Mouse (Mus musculus): ENCODE measurements around the gene Bclaf3.
A peak's percentile ranks its signal among the peaks of the same experiment; 100 is the strongest.

The Bclaf3 gene

GRCm38 (mm10) chrX:159627588-159628566 is 101.4 kb downstream of the Bclaf3 start:
- peak; percentile 2 for DNase-seq

GRCm38 (mm10) chrX:159628629-159629028 is 102.1 kb downstream of the Bclaf3 start:
- no peak for DNase-seq

DNA sequence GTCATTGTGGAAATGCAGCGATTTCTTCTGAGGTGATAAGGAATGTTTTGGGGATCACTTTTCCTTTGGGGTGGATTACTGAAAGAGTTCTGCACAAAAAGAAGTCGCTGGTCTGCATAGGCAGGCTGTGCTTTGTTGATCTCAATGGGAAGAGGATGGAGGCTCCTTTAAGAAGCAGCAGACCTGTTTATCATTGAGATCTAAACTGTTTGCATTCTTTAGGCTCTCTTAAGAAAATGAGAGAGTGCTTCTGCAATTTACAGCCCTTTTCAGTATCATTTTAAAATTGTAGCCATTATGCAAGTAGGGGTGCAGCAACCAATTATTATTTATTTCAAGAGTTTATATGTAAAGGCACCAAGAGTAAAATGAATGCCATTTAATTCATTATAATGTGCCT is 102.7 kb downstream of the Bclaf3 start:
- no peak for DNase-seq

DNA sequence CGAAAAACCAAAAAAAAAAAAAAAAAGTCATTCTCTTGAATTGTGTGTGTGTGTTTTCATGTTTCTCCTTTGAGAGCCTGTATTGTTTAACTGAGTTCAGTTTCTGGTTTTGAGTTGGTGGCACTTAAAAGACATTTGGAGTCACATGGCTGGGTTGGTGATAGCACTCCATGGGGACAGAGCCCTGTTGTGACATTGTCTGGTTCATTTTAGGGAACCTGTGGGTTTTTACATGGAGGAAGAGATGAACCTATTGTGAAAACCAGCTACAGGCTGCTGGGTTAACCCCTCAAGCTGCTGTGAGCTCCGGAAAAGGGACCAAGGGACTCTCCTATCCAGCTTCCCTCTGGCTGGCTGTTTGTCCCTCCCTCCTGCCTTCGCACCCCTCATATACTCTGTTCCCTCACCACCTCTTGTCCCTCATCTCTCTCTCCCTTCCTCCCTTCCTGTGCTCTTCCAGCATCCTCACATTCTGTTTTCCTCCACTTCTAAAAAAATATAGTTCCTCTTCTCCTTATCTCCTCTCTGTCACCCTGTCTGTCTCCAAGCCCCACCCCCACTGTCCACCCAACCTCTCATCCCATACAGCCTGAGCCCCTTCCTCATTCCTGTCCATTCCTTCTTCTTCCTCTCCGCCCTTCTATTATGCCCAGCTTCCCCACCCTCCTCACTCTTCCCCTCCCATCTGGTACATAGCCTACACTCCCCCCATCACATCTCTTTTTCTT is 112.2 kb downstream of the Bclaf3 start:
- DNase-seq, result no peak

- no peak for DNase-seq
Measured at GRCm38 (mm10) chrX:159639991-159640390, 113.5 kb downstream of the Bclaf3 start.
